Mouse (Mus musculus): Measurements from ENCODE around the gene Hoxb7. TPM values are rescaled to one million over a fixed set of nuclear protein-coding genes. Genes with fewer than 3 reads are reported as not detected.

Gene Hoxb7
- polyA plus RNA-seq, 1 experiment from 2014 or later, result 0.24 TPM

DNA sequence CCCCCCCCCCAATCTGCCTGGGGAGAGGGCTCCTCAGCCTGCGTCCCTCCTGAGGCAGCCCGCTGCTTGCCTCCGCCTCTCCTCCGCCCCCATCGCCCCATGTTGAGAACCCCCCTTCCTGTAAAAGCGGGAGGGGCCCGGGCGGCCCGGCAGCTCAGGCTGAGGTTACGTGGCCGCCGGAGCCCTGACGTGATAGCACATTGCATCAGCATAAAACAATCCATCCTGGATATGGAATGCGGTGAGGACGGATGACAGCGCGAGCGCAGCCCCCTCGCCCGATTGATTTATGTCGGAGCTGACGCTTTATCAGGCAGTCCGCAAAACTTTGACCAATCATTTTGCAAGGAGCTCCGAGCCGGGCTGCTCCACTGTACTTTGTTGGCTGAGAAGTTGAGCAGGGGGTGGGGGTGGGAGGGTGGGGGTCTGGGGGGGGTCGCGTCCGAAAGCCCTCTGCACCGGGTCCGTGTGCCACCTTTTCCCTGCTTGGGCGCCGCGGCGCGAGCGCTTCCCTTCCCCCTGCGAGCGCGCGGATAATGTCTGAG lies 15.4 kb upstream of the Hoxb7 start, which contains the start of gene Hoxb9:
Hoxb9 (plus strand) TSS at position 462 of the 545 bp plus-strand sequence.
- H3K9ac ChIP-seq, result no peak within 1 kb of the TSS
- ATAC-seq (ENCODE audit: insufficient read depth), result no peak
- no peaks in the 10 kb centered on the region for H3K9me3 ChIP-seq (replicated peaks)
- WGBS (ENCODE audit: insufficient replicate concordance), result 2% methylated on average over 40 of the region's 40 CpGs
- no peaks in the 10 kb centered on the region for H3K4me1 ChIP-seq (replicated peaks)
- peak within 1 kb of the TSS; percentile 25; the same call in 1 of the 2 replicates for H3K4me2 ChIP-seq
- peaks cover 98% of the 10 kb centered on the region for H3K27me3 ChIP-seq
- H3K4me3 ChIP-seq (replicated peaks), result no peak within 1 kb of the TSS
- H3K27ac ChIP-seq (replicated peaks), result no peak within 1 kb of the TSS
- no peaks in the 10 kb centered on the region for H3K36me3 ChIP-seq (replicated peaks)

DNA sequence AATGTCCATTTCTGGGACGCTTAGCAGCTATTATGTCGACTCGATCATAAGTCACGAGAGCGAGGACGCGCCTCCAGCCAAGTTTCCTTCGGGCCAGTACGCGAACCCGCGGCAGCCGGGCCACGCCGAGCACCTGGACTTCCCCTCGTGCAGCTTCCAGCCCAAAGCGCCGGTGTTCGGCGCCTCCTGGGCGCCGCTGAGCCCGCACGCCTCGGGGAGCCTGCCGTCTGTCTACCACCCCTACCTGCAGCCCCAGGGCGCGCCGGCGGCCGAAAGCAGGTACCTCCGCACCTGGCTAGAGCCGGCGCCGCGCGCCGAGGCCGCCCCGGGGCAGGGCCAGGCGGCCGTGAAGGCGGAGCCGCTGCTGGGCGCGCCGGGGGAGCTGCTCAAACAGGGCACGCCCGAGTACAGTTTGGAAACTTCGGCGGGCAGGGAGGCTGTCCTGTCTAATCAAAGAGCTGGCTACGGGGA lies 14.8 kb upstream of the Hoxb7 start:
- H3K27me3 ChIP-seq, result peaks cover 98% of the 10 kb centered on the region
- peak overlapping the region; percentile 25; the same call in 1 of the 2 replicates for H3K4me2 ChIP-seq
- under 1% methylated on average over 52 of the region's 52 CpGs for WGBS (ENCODE audit: insufficient replicate concordance)
- H3K4me3 ChIP-seq (replicated peaks), result no peak overlapping the region
- no peak overlapping the region for H3K27ac ChIP-seq (replicated peaks)
- H3K9me3 ChIP-seq (replicated peaks), result no peaks in the 10 kb centered on the region
- H3K9ac ChIP-seq, result no peak overlapping the region
- ATAC-seq (ENCODE audit: insufficient read depth), result no peak
- no peaks in the 10 kb centered on the region for H3K36me3 ChIP-seq (replicated peaks)
- no peaks in the 10 kb centered on the region for H3K4me1 ChIP-seq (replicated peaks)

DNA sequence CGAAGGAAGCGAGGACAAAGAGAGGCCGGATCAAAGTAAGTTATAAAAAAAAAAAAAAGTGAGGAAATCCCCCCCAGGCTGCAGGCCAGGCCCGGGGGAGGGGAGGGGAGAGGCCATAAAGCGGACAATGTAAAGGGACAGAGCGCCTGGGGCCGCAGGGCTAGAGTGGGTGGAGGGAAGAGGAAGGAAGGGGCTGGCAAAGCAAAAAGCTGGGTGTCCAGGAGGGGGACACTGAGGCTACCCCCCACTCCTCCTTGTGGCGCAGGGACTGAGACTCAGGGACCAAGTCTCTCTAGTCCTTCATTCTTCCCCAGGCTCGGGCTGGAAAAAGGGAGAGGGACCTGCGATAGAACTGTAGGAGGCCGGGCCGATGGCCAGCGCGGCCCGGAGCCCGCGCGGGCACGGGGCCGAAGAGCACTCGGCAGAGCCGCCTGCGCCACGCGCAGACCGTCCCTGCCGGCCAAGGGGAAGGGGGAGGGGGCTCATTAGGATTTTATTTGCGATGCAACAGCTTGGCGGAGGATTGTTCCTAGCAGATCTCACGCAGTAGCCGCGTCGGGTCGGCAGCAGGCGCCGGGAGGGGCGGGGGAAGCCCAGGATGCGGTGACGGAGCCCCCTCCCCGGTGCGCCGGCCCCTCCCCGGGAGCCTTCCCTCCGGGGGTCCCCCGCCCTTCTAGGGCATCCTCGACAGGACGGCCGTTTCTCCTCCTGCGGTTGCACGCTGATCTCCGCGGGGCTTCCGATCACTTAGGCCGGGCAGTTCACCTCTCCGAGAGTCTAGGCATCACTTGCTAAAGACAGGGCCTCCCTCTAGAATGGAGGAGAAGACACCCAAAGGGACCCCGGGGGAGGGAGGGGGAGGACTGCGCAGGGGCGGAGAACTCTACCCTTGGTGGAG lies 14.2 kb upstream of the Hoxb7 start:
- peaks cover 98% of the 10 kb centered on the region for H3K27me3 ChIP-seq
- ATAC-seq (ENCODE audit: insufficient read depth), result no peak
- no peaks in the 10 kb centered on the region for H3K4me1 ChIP-seq (replicated peaks)
- H3K27ac ChIP-seq (replicated peaks), result no peak overlapping the region
- under 1% methylated on average over 58 of the region's 58 CpGs for WGBS (ENCODE audit: insufficient replicate concordance)
- no peak overlapping the region for H3K4me2 ChIP-seq
- no peak overlapping the region for H3K4me3 ChIP-seq (replicated peaks)
- H3K9me3 ChIP-seq (replicated peaks), result no peaks in the 10 kb centered on the region
- no peaks in the 10 kb centered on the region for H3K36me3 ChIP-seq (replicated peaks)
- H3K9ac ChIP-seq, result no peak overlapping the region

DNA sequence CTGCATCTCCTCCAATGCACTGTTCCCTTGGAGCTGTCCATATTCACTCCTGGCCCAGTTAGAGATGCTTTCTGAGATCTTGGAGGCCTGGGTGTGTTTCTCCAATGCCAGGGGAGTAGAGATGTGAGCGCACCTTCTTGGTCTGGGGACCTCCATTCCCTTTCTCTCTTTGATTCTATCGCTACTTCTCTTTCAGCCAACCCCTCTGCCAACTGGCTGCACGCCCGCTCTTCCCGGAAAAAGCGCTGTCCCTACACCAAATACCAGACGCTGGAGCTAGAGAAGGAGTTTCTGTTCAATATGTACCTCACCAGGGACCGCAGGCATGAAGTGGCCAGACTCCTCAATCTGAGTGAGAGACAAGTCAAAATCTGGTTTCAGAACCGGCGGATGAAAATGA lies 12.0 kb upstream of the Hoxb7 start:
- no peak overlapping the region for H3K4me3 ChIP-seq (replicated peaks)
- H3K4me1 ChIP-seq (replicated peaks), result no peaks in the 10 kb centered on the region
- H3K36me3 ChIP-seq (replicated peaks), result no peaks in the 10 kb centered on the region
- 26% methylated on average over 10 of the region's 10 CpGs for WGBS (ENCODE audit: insufficient replicate concordance)
- H3K9ac ChIP-seq, result no peak overlapping the region
- H3K27ac ChIP-seq (replicated peaks), result no peak overlapping the region
- no peak overlapping the region for H3K4me2 ChIP-seq
- no peak for ATAC-seq (ENCODE audit: insufficient read depth)
- H3K27me3 ChIP-seq, result peaks cover 100% of the 10 kb centered on the region
- H3K9me3 ChIP-seq (replicated peaks), result no peaks in the 10 kb centered on the region

DNA sequence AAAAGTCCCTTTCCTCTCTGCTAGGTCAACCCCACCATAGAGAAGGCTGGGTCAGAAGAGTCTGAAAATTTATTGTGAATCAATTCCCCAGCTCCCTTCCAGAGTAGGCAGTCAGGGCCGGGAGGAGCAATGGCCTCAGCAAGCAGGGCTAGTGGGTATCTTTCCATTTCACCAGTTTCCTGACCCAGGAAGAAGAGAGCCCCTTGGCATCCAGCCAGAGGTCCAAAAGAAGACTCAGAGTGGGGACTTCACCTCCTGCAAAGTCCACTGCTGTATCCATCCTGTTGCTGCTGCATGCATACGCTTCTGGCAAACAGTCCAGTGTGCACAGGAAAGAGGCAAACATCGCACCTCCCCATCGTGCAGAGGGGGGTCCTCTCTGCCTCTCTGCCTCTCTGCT lies 10.5 kb upstream of the Hoxb7 start:
- Histone ChIP-seq H3K9ac (no peak overlapping the region), H3K4me2 (no peak overlapping the region), H3K36me3 (replicated peaks) (no peaks in the 10 kb centered on the region), H3K4me3 (replicated peaks) (no peak overlapping the region), H3K9me3 (replicated peaks) (no peaks in the 10 kb centered on the region), H3K27me3 (peaks cover 100% of the 10 kb centered on the region), H3K4me1 (replicated peaks) (no peaks in the 10 kb centered on the region), H3K27ac (replicated peaks) (no peak overlapping the region)
- WGBS (ENCODE audit: insufficient replicate concordance), result 20% methylated on average over 4 of the region's 4 CpGs
- ATAC-seq (ENCODE audit: insufficient read depth), result no peak

DNA sequence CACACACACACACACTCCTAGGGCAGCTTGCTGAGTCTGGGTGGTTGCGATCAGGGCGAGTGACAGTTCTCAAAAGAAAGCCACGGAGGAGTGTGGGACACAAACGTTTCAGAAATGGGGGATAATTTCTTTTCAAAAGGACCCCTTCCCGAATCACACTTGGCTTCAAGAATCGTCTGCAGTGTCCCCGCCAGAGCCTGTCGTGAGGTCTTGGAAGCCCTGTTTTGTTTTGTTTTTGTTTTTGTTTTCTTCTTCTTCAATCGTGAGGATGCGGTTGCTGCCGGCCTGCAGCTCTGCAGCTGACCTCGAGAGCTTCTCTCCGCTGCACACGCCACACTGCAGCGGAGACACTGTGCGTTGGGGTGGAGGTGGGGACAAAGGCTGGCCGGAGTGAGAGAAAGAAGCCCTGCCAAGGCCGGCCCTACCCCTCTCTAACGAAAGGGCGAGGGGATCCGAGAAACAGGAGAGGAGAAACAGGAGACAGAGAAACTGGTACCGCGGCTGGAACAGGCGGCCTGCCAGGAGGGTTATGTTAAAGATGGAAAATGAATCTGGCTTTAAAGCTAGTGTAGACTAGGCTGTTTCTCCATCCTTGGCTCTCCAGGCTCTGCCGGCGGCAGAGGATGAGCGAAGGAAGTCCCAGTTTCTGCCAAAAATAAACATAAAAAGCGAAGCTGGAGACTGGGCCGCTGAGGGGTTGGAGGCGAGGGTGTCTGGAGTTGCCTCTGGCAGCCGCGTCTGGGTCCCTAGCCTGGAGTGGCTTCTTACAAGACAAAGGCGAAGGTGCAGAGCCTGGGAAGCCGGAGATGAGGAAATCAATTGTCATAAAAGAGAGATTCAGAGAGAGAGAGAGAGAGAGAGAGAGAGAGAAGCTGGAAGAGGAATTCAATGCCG lies 9.0 kb upstream of the Hoxb7 start:
- WGBS (ENCODE audit: insufficient replicate concordance), result under 1% methylated on average over 35 of the region's 35 CpGs
- ATAC-seq (ENCODE audit: insufficient read depth), result no peak
- Histone ChIP-seq H3K27me3 (peaks cover 100% of the 10 kb centered on the region), H3K4me1 (replicated peaks) (no peaks in the 10 kb centered on the region), H3K9me3 (replicated peaks) (no peaks in the 10 kb centered on the region), H3K36me3 (replicated peaks) (no peaks in the 10 kb centered on the region), H3K4me2 (no peak overlapping the region), H3K4me3 (replicated peaks) (no peak overlapping the region), H3K9ac (no peak overlapping the region), H3K27ac (replicated peaks) (no peak overlapping the region)

DNA sequence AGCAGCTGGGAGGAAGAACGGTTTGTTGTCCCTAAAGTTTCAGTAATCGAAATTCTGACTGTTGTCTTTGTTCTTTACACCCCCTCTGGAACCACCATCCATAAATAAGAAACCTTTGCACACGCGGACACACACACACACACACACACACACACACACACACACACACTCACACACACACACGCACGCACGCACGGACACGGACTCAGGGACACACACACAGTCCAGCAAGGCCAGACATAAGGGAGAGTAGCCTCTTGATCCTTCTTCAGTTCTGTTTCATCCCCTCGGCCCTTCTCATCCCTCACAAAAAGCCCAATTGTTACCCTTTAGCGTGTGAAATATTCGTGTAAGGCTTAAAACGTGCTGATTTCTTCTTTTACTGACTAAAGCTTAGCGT lies 8.1 kb upstream of the Hoxb7 start:
- Histone ChIP-seq H3K9me3 (replicated peaks) (no peaks in the 10 kb centered on the region), H3K4me3 (replicated peaks) (no peak overlapping the region), H3K36me3 (replicated peaks) (no peaks in the 10 kb centered on the region), H3K27me3 (peaks cover 100% of the 10 kb centered on the region), H3K27ac (replicated peaks) (no peak overlapping the region), H3K4me2 (no peak overlapping the region), H3K9ac (no peak overlapping the region), H3K4me1 (replicated peaks) (no peaks in the 10 kb centered on the region; the same call in 1 of the 2 replicates)
- WGBS (ENCODE audit: insufficient replicate concordance), result 11% methylated on average over 14 of the region's 14 CpGs
- no peak for ATAC-seq (ENCODE audit: insufficient read depth)

DNA sequence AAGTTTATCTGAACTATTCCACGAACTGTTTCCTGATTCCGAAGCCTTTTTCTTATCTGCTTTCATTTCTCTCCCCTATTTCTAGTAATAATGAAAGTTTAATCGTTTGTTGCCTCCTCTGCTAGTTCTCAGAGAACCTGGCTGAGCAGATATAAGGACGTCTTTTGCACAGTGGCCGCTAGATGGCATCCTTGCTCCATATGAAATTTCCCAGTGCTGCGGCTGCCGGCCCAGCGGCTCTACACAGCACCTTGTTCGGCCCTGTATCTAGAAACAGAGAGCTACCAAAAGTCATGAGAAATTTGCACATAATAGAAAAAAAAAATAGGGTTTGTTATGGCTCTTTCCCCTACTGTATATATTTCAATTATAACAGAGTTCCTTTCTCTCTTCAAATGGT lies 7.7 kb upstream of the Hoxb7 start:
- no peak overlapping the region for H3K4me2 ChIP-seq
- no peak overlapping the region for H3K27ac ChIP-seq (replicated peaks)
- no peak for ATAC-seq (ENCODE audit: insufficient read depth)
- WGBS (ENCODE audit: insufficient replicate concordance), result under 1% methylated on average over 9 of the region's 9 CpGs
- no peaks in the 10 kb centered on the region for H3K36me3 ChIP-seq (replicated peaks)
- no peaks in the 10 kb centered on the region for H3K9me3 ChIP-seq (replicated peaks)
- no peak overlapping the region for H3K9ac ChIP-seq
- H3K27me3 ChIP-seq, result peaks cover 100% of the 10 kb centered on the region
- no peak overlapping the region for H3K4me3 ChIP-seq (replicated peaks)
- no peaks in the 10 kb centered on the region; the same call in 1 of the 2 replicates for H3K4me1 ChIP-seq (replicated peaks)

DNA sequence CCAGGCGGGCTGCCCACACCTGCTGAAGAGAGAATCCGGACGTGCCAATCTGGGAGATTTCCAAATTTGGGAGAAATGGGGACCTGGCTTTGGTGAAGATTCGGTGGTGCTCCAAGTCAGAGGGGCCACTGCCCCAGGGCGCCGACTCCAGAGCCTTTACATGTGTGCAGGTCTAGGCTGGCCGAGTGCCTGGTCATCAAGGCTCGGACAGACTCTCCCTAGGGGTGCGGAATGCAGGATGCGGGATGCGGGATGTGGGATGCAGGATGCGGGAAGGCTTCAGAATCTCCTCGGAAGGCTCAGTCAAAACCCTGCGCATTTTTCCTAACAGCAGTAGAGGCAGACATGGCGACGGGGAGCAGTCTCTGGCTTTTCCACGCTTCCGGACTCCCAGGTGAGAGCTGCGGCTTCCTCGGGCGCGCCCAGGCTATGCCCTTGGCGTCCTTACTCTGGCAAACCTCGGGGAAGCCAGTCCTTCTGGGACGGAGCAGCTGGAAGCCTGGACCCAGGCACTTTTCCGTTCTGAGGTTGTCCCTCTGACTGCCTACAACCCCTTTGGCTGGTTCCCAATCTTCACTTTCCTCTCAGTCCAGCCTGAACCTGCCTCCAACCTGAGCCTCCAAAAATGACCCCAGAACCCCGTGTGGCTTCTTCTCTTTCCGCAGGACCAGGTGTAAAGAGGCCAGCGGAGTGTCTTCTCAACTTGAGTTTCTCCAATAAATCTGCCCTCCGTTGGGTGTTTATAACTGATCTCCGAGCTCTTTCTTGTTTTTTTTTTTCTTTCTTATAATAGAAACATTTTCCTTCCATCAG lies 6.8 kb upstream of the Hoxb7 start:
- ATAC-seq (ENCODE audit: insufficient read depth), result no peak
- no peaks in the 10 kb centered on the region for H3K36me3 ChIP-seq (replicated peaks)
- no peaks in the 10 kb centered on the region for H3K9me3 ChIP-seq (replicated peaks)
- peaks cover 100% of the 10 kb centered on the region for H3K27me3 ChIP-seq
- peaks cover 5% of the 10 kb centered on the region; the same call in 1 of the 2 replicates for H3K4me1 ChIP-seq (replicated peaks)
- no peak overlapping the region for H3K9ac ChIP-seq
- no peak overlapping the region for H3K4me3 ChIP-seq (replicated peaks)
- no peak overlapping the region for H3K4me2 ChIP-seq
- H3K27ac ChIP-seq (replicated peaks), result no peak overlapping the region
- 5% methylated on average over 31 of the region's 31 CpGs for WGBS (ENCODE audit: insufficient replicate concordance)

All from liver, embryonic 15.5 days (tissue).